Mouse (Mus musculus): Measurements from ENCODE around the gene Syk. TPM values are rescaled to one million over a fixed set of nuclear protein-coding genes. Genes with fewer than 3 reads are reported as not detected.

Syk gene
- 0.72 and 0.89 TPM in 2 replicates for polyA plus RNA-seq (2012; rRNA removed)

GRCm38 (mm10) chr13:52582878-52583661 is at the start of gene Syk:
TSS of gene Syk (plus strand) at chr13:52583173.
- H3K27me3 ChIP-seq (ENCODE audit: control insufficient read depth, insufficient read depth, low read length) = no peaks in the 10 kb centered on the region
- H3K27ac ChIP-seq (ENCODE audit: control insufficient read depth, insufficient read depth, low read depth, low read length) = no peak within 1 kb of the TSS
- H3K4me1 ChIP-seq (ENCODE audit: control insufficient read depth, insufficient read depth, low read length) = peaks cover 12% of the 10 kb centered on the region
- peak within 1 kb of the TSS; percentile 68 for H3K4me3 ChIP-seq (ENCODE audit: control insufficient read depth, low read depth, low read length)
- no peaks in the 10 kb centered on the region for H3K36me3 ChIP-seq (ENCODE audit: control insufficient read depth, insufficient read depth, low read length)
- TF ChIP-seq POLR2A (IDR thresholded peaks at IDR 0.05; ENCODE audit: control insufficient read depth, low read depth, low read length) = no peak
- no peak for TF ChIP-seq CTCF (IDR thresholded peaks at IDR 0.05; ENCODE audit: control insufficient read depth, insufficient read depth, insufficient replicate concordance, low read depth, low read length)

GRCm38 (mm10) chr13:52533644-52534043 is 49.3 kb upstream of the Syk start:
- Histone ChIP-seq H3K36me3 (ENCODE audit: control insufficient read depth, insufficient read depth, low read length) (no peaks in the 10 kb centered on the region), H3K4me1 (ENCODE audit: control insufficient read depth, insufficient read depth, low read length) (peaks cover 14% of the 10 kb centered on the region), H3K27me3 (ENCODE audit: control insufficient read depth, insufficient read depth, low read length) (peaks cover 3% of the 10 kb centered on the region), H3K27ac (ENCODE audit: control insufficient read depth, insufficient read depth, low read depth, low read length) (no peak overlapping the region), H3K4me3 (ENCODE audit: control insufficient read depth, low read depth, low read length) (no peak overlapping the region)
- TF ChIP-seq CTCF (IDR thresholded peaks at IDR 0.05; ENCODE audit: control insufficient read depth, insufficient read depth, insufficient replicate concordance, low read depth, low read length) (no peak), POLR2A (IDR thresholded peaks at IDR 0.05; ENCODE audit: control insufficient read depth, low read depth, low read length) (no peak)

- 0 out of 2 replicates have a peak overlapping the region, but pooled peaks have one; percentile 10 for H3K27ac ChIP-seq (ENCODE audit: control insufficient read depth, insufficient read depth, low read depth, low read length)
- no peaks in the 10 kb centered on the region for H3K36me3 ChIP-seq (ENCODE audit: control insufficient read depth, insufficient read depth, low read length)
- TF ChIP-seq CTCF (IDR thresholded peaks at IDR 0.05; ENCODE audit: control insufficient read depth, insufficient read depth, insufficient replicate concordance, low read depth, low read length) (peak; percentile 55; the same call in 1 of the 2 replicates), POLR2A (IDR thresholded peaks at IDR 0.05; ENCODE audit: control insufficient read depth, low read depth, low read length) (no peak)
- H3K4me1 ChIP-seq (ENCODE audit: control insufficient read depth, insufficient read depth, low read length) = peaks cover 9% of the 10 kb centered on the region
- no peak overlapping the region for H3K4me3 ChIP-seq (ENCODE audit: control insufficient read depth, low read depth, low read length)
- no peaks in the 10 kb centered on the region for H3K27me3 ChIP-seq (ENCODE audit: control insufficient read depth, insufficient read depth, low read length)
Observed at GRCm38 (mm10) chr13:52535542-52535941, 47.4 kb upstream of the Syk start.

- peaks cover 8% of the 10 kb centered on the region for H3K4me1 ChIP-seq (ENCODE audit: control insufficient read depth, insufficient read depth, low read length)
- peak overlapping the region; percentile 61 for H3K4me3 ChIP-seq (ENCODE audit: control insufficient read depth, low read depth, low read length)
- no peaks in the 10 kb centered on the region for H3K36me3 ChIP-seq (ENCODE audit: control insufficient read depth, insufficient read depth, low read length)
- TF ChIP-seq CTCF (IDR thresholded peaks at IDR 0.05; ENCODE audit: control insufficient read depth, insufficient read depth, insufficient replicate concordance, low read depth, low read length) (no peak), POLR2A (IDR thresholded peaks at IDR 0.05; ENCODE audit: control insufficient read depth, low read depth, low read length) (no peak)
- H3K27me3 ChIP-seq (ENCODE audit: control insufficient read depth, insufficient read depth, low read length) = no peaks in the 10 kb centered on the region
- no peak overlapping the region for H3K27ac ChIP-seq (ENCODE audit: control insufficient read depth, insufficient read depth, low read depth, low read length)
Observed at GRCm38 (mm10) chr13:52537754-52538587, 45.0 kb upstream of the Syk start.

GRCm38 (mm10) chr13:52538588-52539116 is 44.3 kb upstream of the Syk start:
- Histone ChIP-seq H3K36me3 (ENCODE audit: control insufficient read depth, insufficient read depth, low read length) (no peaks in the 10 kb centered on the region), H3K4me1 (ENCODE audit: control insufficient read depth, insufficient read depth, low read length) (peaks cover 8% of the 10 kb centered on the region), H3K27me3 (ENCODE audit: control insufficient read depth, insufficient read depth, low read length) (no peaks in the 10 kb centered on the region), H3K27ac (ENCODE audit: control insufficient read depth, insufficient read depth, low read depth, low read length) (no peak overlapping the region), H3K4me3 (ENCODE audit: control insufficient read depth, low read depth, low read length) (no peak overlapping the region)
- TF ChIP-seq POLR2A (IDR thresholded peaks at IDR 0.05; ENCODE audit: control insufficient read depth, low read depth, low read length) (no peak), CTCF (IDR thresholded peaks at IDR 0.05; ENCODE audit: control insufficient read depth, insufficient read depth, insufficient replicate concordance, low read depth, low read length) (no peak)

GRCm38 (mm10) chr13:52539461-52539860 is 43.5 kb upstream of the Syk start:
- no peaks in the 10 kb centered on the region for H3K36me3 ChIP-seq (ENCODE audit: control insufficient read depth, insufficient read depth, low read length)
- TF ChIP-seq CTCF (IDR thresholded peaks at IDR 0.05; ENCODE audit: control insufficient read depth, insufficient read depth, insufficient replicate concordance, low read depth, low read length) (no peak), POLR2A (IDR thresholded peaks at IDR 0.05; ENCODE audit: control insufficient read depth, low read depth, low read length) (no peak)
- peaks cover 8% of the 10 kb centered on the region for H3K4me1 ChIP-seq (ENCODE audit: control insufficient read depth, insufficient read depth, low read length)
- no peak overlapping the region for H3K27ac ChIP-seq (ENCODE audit: control insufficient read depth, insufficient read depth, low read depth, low read length)
- no peak overlapping the region for H3K4me3 ChIP-seq (ENCODE audit: control insufficient read depth, low read depth, low read length)
- H3K27me3 ChIP-seq (ENCODE audit: control insufficient read depth, insufficient read depth, low read length) = no peaks in the 10 kb centered on the region
